Mouse (Mus musculus) kidney, adult 2 months (tissue): ENCODE measurements around the gene Ubqln1.

Experiments used
- CTCF ChIP-seq: fragments of 200-500 bp; conservative IDR thresholded peaks from 2 replicates; pipeline ENCODE4 v1.5.1; 2011; ENCODE audit warnings: low read depth, mild to moderate bottlenecking, control low read depth, low read length, moderate library complexity, mixed read lengths; ENCODE audit not compliant: insufficient read depth, insufficient read length
- POLR2A ChIP-seq: fragments of 200-500 bp; IDR thresholded peaks from one replicate; pipeline ENCODE4 v1.6.1; 2011; ENCODE audit warnings: low read depth, low read length, control low read depth

GRCm38 (mm10) chr13:58147760-58148159 is 67.7 kb downstream of the Ubqln1 start:
- no peak for TF ChIP-seq POLR2A
- no peak for TF ChIP-seq CTCF
